Mouse (Mus musculus) mouse embryonic stem cell (cell line): ENCODE results near the gene Sept1.

Experiments used
- in situ Hi-C, 2 experiments: fragments of 300-500 bp; cut with MboI; formaldehyde crosslinking; loops; 1 replicate in 1 of 2; 3 replicates in 1 of 2; pipeline ENCODE4 v1.14.3; 2019 to 2020; ENCODE audit warnings: low sequenced_read_pairs in 2 of 2, low pct_unique_long_range_greater_than_20kb in 1 of 2, mixed read lengths in 1 of 2; ENCODE audit not compliant: unreplicated experiment in 1 of 2

Gene Sept1

GRCm38 (mm10) chr7:127166501-127166900, 66.4 kb downstream of the Sept1 start:
- in situ Hi-C loops: no loop called here

GRCm38 (mm10) chr7:127165607-127166493, 67.1 kb downstream of the Sept1 start:
- in situ Hi-C loops: no loop called here
